Mouse (Mus musculus) liver (tissue): ENCODE measurements around the gene 4930548H24Rik.
"Not testable (repeated sequence)": the region's sequence is repeated elsewhere in the genome, so short reads cannot be mapped to it uniquely, and the experiment has no call there.

Source experiments
- DNase-seq: peaks from one replicate; pipeline ENCODE4 v3.0.0-alpha.2; 2020; ENCODE audit warnings: mixed read lengths

Gene 4930548H24Rik

GRCm38 (mm10) chr5:31485440-31485839 is at the start of gene 4930548H24Rik:
Gene 4930548H24Rik, plus strand, starts transcription at chr5:31485740.
- no peak for DNase-seq

GRCm38 (mm10) chr5:31451336-31451735 is 34.2 kb upstream of the 4930548H24Rik start:
- no peak for DNase-seq

GRCm38 (mm10) chr5:31451878-31452561 is 33.5 kb upstream of the 4930548H24Rik start, which contains the start of gene Zfp512:
Gene Zfp512, plus strand, starts transcription at chr5:31452431.
- DNase-seq, result peak; percentile 94

- no peak for DNase-seq
Measured at GRCm38 (mm10) chr5:31452562-31452878, 33.0 kb upstream of the 4930548H24Rik start.

GRCm38 (mm10) chr5:31452886-31453410 is 32.6 kb upstream of the 4930548H24Rik start:
- no peak for DNase-seq

- no peak for DNase-seq
Measured at GRCm38 (mm10) chr5:31467798-31468197, 17.7 kb upstream of the 4930548H24Rik start.

- DNase-seq, result no peak
Measured at GRCm38 (mm10) chr5:31469711-31470110, 15.8 kb upstream of the 4930548H24Rik start.

- DNase-seq, result peak; percentile 60
Measured at GRCm38 (mm10) chr5:31470334-31470733, 15.2 kb upstream of the 4930548H24Rik start.

GRCm38 (mm10) chr5:31480536-31480935 is 5.0 kb upstream of the 4930548H24Rik start:
- no peak for DNase-seq

- DNase-seq, result no peak
Measured at GRCm38 (mm10) chr5:31487889-31488288, 2.3 kb downstream of the 4930548H24Rik start.

GRCm38 (mm10) chr5:31489116-31489769 is 3.7 kb downstream of the 4930548H24Rik start:
- no peak for DNase-seq

- DNase-seq, result no peak
Measured at GRCm38 (mm10) chr5:31492031-31492430, 6.5 kb downstream of the 4930548H24Rik start.

- peak; percentile 91 for DNase-seq
Measured at GRCm38 (mm10) chr5:31494513-31495297, 9.2 kb downstream of the 4930548H24Rik start, which contains the start of gene Gpn1. Gene Gpn1, plus strand, starts transcription at chr5:31494741.

- DNase-seq, result no peak
Measured at GRCm38 (mm10) chr5:31504843-31505242, 19.3 kb downstream of the 4930548H24Rik start.

- no peak for DNase-seq
Measured at GRCm38 (mm10) chr5:31512481-31512880, 26.9 kb downstream of the 4930548H24Rik start.

GRCm38 (mm10) chr5:31520556-31520955 is 35.0 kb downstream of the 4930548H24Rik start:
- DNase-seq, result no peak

- DNase-seq, result peak; percentile 76
Measured at GRCm38 (mm10) chr5:31526354-31527116, 41.0 kb downstream of the 4930548H24Rik start, which contains the start of gene Slc4a1ap. Gene Slc4a1ap, plus strand, starts transcription at chr5:31526995.

- DNase-seq, result peak; percentile 16
Measured at GRCm38 (mm10) chr5:31527117-31527680, 41.7 kb downstream of the 4930548H24Rik start.

GRCm38 (mm10) chr5:31527707-31528106 is 42.2 kb downstream of the 4930548H24Rik start, which contains the start of gene Supt7l:
Gene Supt7l, minus strand, starts transcription at chr5:31527807.
- not testable (repeated sequence) for DNase-seq

- no peak for DNase-seq
Measured at GRCm38 (mm10) chr5:31528560-31528959, 43.0 kb downstream of the 4930548H24Rik start.

GRCm38 (mm10) chr5:31535228-31535627 is 49.7 kb downstream of the 4930548H24Rik start:
- DNase-seq, result no peak
